ENCODE assay signal across 12 mouse cellular contexts in the genomic region with DNA sequence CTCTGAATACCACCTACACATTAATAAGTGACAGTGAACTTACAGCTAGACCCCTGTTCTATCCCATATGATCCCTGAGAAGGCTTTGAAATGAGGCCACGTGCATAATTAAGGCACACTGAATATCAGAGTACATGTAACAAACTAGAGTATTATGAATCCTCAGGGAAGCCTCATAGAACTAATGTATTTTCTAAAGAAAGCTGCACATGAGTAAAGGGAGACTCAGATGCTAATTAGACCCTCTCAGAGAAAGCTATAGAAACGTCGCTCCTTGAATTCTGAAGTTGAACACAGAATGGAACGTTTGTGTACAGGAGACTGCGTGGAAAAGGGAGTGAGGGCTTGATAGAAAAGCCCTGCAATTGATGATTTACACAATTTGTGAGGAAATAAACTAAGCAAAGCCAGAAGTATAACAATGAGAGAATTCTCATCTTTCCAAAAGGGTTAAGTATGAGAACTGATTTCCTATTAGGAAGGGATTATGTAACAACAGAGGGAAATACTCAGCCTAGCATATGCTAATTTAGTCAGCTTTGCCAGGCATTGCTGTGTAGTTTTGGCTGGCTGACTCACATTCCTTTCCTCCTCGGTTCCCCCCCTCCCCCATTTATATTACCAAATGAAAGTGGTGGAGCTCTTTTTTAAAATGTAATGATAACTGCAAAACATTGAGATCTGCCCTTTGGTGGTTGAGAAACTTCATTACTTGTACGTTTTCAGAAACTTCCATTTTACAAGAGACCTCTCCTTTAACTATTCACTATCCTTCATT. TPM values are rescaled to one million over a fixed set of nuclear protein-coding genes. Genes with fewer than 3 reads are reported as not detected.
A peak's percentile ranks its signal among the peaks of the same experiment; 100 is the strongest.
DNase-seq lines count a peak whose midpoint lies in the region; ATAC-seq and TF ChIP-seq lines count a peak whose summit lies in the region.
"Had no signal": no experiment of that assay in that cellular context is flagged by ENCODE, and none has a peak within 500 bp of the region (broad histone marks: within the 10 kb centered on the region; RNA-seq: fewer than 3 reads in every experiment).

No protein-coding gene starts in this region.

- no peak for DNase-seq in frontal cortex, postnatal 10 days (ENCODE audit: low spot score in 2 of 2)
- peak; percentile 93 for DNase-seq in brain, embryonic 14.5 days (ENCODE audit: low read depth)
- DNase-seq in midbrain, embryonic 14.5 days: peak; percentile 59
- DNase-seq in right cerebral cortex, postnatal 4 days: no peak
- DNase-seq in thymus, postnatal 14 days: no peak
- DNase-seq in thymus, postnatal 25 days: no peak
- DNase-seq: kidney, postnatal 10 days had no signal

- peaks cover 20% of the 10 kb centered on the region for H3K4me1 ChIP-seq in forebrain, embryonic 12.5 days
- peaks cover 18% of the 10 kb centered on the region for H3K4me1 ChIP-seq in midbrain, embryonic 14.5 days (ENCODE audit: control insufficient read depth, insufficient read depth, low read length)
- H3K4me1 ChIP-seq: heart, embryonic 10.5 days had no signal

- no peak for TF ChIP-seq CTCF in brain, embryonic 14.5 days (IDR thresholded peaks at IDR 0.05; ENCODE audit: borderline replicate concordance, extremely low read depth, insufficient read depth, insufficient read length)

- H3K9me3 ChIP-seq in forebrain, embryonic 12.5 days: no peaks in the 10 kb centered on the region
- H3K9me3 ChIP-seq in midbrain, embryonic 14.5 days (ENCODE audit: control insufficient read depth, low read length): no peaks in the 10 kb centered on the region
- H3K9me3 ChIP-seq: heart, embryonic 10.5 days had no signal

- no peak overlapping the region for H3K4me3 ChIP-seq in forebrain, embryonic 12.5 days (replicated peaks)
- H3K4me3 ChIP-seq in midbrain, embryonic 14.5 days (replicated peaks; ENCODE audit: low read depth, low read length): no peak overlapping the region
- H3K4me3 ChIP-seq: heart, embryonic 10.5 days had no signal

- TF ChIP-seq POLR2A in brain, embryonic 14.5 days (IDR thresholded peaks at IDR 0.05; ENCODE audit: borderline replicate concordance, extremely low read depth, insufficient read depth, insufficient read length, poor library complexity, severe bottlenecking): no peak

- H3K36me3 ChIP-seq in forebrain, embryonic 12.5 days (replicated peaks): no peaks in the 10 kb centered on the region
- H3K36me3 ChIP-seq in midbrain, embryonic 14.5 days (ENCODE audit: control insufficient read depth, insufficient read depth, low read length): no peaks in the 10 kb centered on the region
- H3K36me3 ChIP-seq: heart, embryonic 10.5 days had no signal

- H3K4me2 ChIP-seq in forebrain, embryonic 12.5 days: peak overlapping the region; percentile 33
- peak overlapping the region; percentile 36 for H3K4me2 ChIP-seq in midbrain, embryonic 14.5 days (ENCODE audit: low read length)

- no peak overlapping the region for H3K9ac ChIP-seq in forebrain, embryonic 12.5 days
- no peak overlapping the region for H3K9ac ChIP-seq in midbrain, embryonic 14.5 days (replicated peaks; ENCODE audit: low read length)

- ATAC-seq in frontal cortex, adult (ENCODE audit: low TSS enrichment): peak; percentile 63
- ATAC-seq in forebrain, embryonic 12.5 days (ENCODE audit: low FRiP score): peak; percentile 92
- ATAC-seq in midbrain, embryonic 14.5 days (ENCODE audit: low FRiP score, low TSS enrichment): peak; percentile 79; the same call in 1 of the 2 replicates
- ATAC-seq: Patski had no signal

- 6% methylated on average over 7 of the region's 7 CpGs for WGBS in forebrain, embryonic 12.5 days
- 10% methylated on average over 7 of the region's 7 CpGs for WGBS in midbrain, embryonic 14.5 days

- H3K27me3 ChIP-seq in forebrain, embryonic 12.5 days: no peaks in the 10 kb centered on the region
- no peaks in the 10 kb centered on the region for H3K27me3 ChIP-seq in midbrain, embryonic 14.5 days (ENCODE audit: control insufficient read depth, insufficient read depth, low read length)

- H3K27ac ChIP-seq in forebrain, embryonic 12.5 days: peak overlapping the region; percentile 79
- peak overlapping the region; percentile 38 for H3K27ac ChIP-seq in midbrain, embryonic 14.5 days (replicated peaks; ENCODE audit: low read depth, low read length)
- H3K27ac ChIP-seq: heart, embryonic 10.5 days had no signal

RNA-seq across cellular contexts. Expression of a gene that starts 9.6 kb away (rescaled TPM):
- 20.5 and 29.2 TPM in 2 replicates for polyA plus RNA-seq in brain, embryonic 14.5 days (2012; rRNA removed)
- 9.5 and 11.0 TPM in 2 replicates for polyA plus RNA-seq in forebrain, embryonic 12.5 days (2016; fragmentation: Nextera tagmentation; extraction: Ambion mirVana)
- 42.6 and 49.5 TPM in 2 replicates for polyA plus RNA-seq in midbrain, embryonic 14.5 days (2014; fragmentation: Nextera tagmentation; extraction: Ambion mirVana)
- polyA plus RNA-seq: C2C12 had no signal

Comparison
In these comparisons a context has a peak if more than half of its experiments do, and no peak if none do; other contexts are left out.
1. DNase-seq: peak in brain, embryonic 14.5 days (single experiment) and midbrain, embryonic 14.5 days (single experiment); none in frontal cortex, postnatal 10 days (0 of 2), right cerebral cortex, postnatal 4 days (single experiment), thymus, postnatal 14 days (single experiment) and thymus, postnatal 25 days (single experiment).
2. Peak in every context shown above with its lines, with median percentiles within 50 percentile points of each other: ATAC-seq.